Mouse (Mus musculus) neural tube, embryonic 14.5 days (tissue): ENCODE measurements around the gene Ccng2. TPM values are rescaled to one million over a fixed set of nuclear protein-coding genes. Genes with fewer than 3 reads are reported as not detected.
A peak's percentile ranks its signal among the peaks of the same experiment; 100 is the strongest.

Experiments
- ATAC-seq: fragments of 200-750 bp; cut with Nextera tagmentation; 2 replicates; pipeline ENCODE4 v1.8.0; 2017; ENCODE audit warnings: low read depth, mild to moderate bottlenecking, moderate TSS enrichment, moderate library complexity
- H3K27ac ChIP-seq: fragments of 300-500 bp; sonication (generic); 2 replicates; pipeline ENCODE4 v1.5.1; 2014; ENCODE audit warnings: low read depth, mild to moderate bottlenecking, control low read depth, low read length, moderate library complexity, mixed read lengths
- H3K27me3 ChIP-seq: fragments of 300-500 bp; sonication (generic); 2 replicates; pipeline ENCODE4 v1.6.1; 2014; ENCODE audit warnings: low read length; ENCODE audit not compliant: control insufficient read depth, insufficient read depth
- H3K36me3 ChIP-seq: fragments of 300-500 bp; sonication (generic); 2 replicates; pipeline ENCODE4 v1.6.1; 2014; ENCODE audit warnings: low read length, mixed read lengths; ENCODE audit not compliant: control insufficient read depth, insufficient read depth
- H3K4me1 ChIP-seq: fragments of 300-500 bp; sonication (generic); 2 replicates; pipeline ENCODE4 v1.6.1; 2014; ENCODE audit warnings: low read length; ENCODE audit not compliant: control insufficient read depth, insufficient read depth
- H3K4me2 ChIP-seq: fragments of 300-500 bp; sonication (generic); 2 replicates; pipeline ENCODE4 v1.6.1; 2014; ENCODE audit warnings: mild to moderate bottlenecking, low read depth, low read length, control low read depth
- H3K4me3 ChIP-seq: fragments of 300-500 bp; sonication (generic); 2 replicates; pipeline ENCODE4 v1.5.1; 2014; ENCODE audit warnings: low read depth, low read length, control low read depth, mixed read lengths
- H3K9ac ChIP-seq: fragments of 300-500 bp; sonication (generic); replicated peaks from 2 replicates; pipeline ENCODE4 v1.6.1; 2014; ENCODE audit warnings: low read depth, mild to moderate bottlenecking, control low read depth, low read length, mixed read lengths
- H3K9me3 ChIP-seq: fragments of 300-500 bp; sonication (generic); 2 replicates; pipeline ENCODE4 v1.6.1; 2016; ENCODE audit warnings: low read length; ENCODE audit not compliant: control insufficient read depth
- WGBS: fragments of 180-500 bp; shearing (Covaris S2); extraction: QIAGEN DNeasy Blood & Tissue Kit; methylation state at CpG from one replicate; pipeline ENCODE4 v1.1.7; 2014; 5-methylcytosine and 5-hydroxymethylcytosine counted together
- polyA plus RNA-seq: library from polyadenylated mRNA; unstranded; fragments of >200 nt; fragmentation: Nextera tagmentation; extraction: Ambion mirVana; gene quantifications from 2 replicates; pipeline ENCODE4 v1.2.1, GENCODE M21; 2014

Gene Ccng2
- polyA plus RNA-seq, 1 experiment from 2014 or later = 72.6 TPM

DNA sequence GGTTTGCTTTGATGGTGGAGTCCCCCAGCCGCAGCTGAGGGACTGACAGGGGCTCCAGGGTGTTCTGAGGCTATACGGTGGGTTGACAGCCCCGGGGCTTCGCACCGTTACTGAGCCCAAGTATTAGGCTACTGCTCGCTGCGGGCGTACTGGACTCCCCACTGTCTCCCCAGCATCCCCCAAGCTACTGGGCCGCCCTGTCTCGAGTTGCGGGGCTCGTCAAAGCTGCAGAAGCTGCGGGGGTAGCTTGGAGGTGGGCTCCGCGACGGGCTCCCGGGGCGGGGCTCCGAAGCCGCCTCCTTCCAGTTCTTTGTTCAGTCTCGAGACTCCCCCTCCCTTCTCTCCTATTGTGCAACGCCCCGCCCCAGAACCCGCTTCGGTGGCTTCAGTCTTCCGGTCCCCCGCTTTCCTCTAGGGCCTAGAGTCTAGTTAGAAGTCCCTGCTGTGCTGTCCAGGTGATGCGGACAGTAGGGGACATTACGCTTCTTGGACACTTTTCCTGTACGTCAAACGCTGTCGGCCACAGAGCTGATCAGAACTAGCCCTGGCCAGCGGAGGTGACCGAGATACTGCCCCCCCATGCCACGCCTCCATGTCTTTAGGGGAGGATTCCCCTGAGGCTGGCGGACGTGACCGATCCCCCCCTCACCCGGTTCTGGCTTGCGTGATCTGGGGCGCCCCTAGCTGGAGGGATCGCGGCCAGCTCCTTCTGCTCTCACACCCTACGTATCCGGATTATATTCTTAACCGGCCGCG, 972 bp downstream of the Ccng2 start:
- no peaks in the 10 kb centered on the region for H3K9me3 ChIP-seq
- peaks cover 12% of the 10 kb centered on the region for H3K4me1 ChIP-seq
- H3K27ac ChIP-seq = peak overlapping the region; percentile 95
- peak overlapping the region; percentile 87 for H3K4me3 ChIP-seq
- WGBS = under 1% methylated on average over 48 of the region's 48 CpGs
- H3K36me3 ChIP-seq = peaks cover 23% of the 10 kb centered on the region
- H3K4me2 ChIP-seq = peak overlapping the region; percentile 72
- H3K9ac ChIP-seq = peak overlapping the region; percentile 96
- ATAC-seq = peak; percentile 77
- H3K27me3 ChIP-seq = no peaks in the 10 kb centered on the region

- Histone ChIP-seq H3K36me3 (peaks cover 42% of the 10 kb centered on the region), H3K9ac (no peak overlapping the region), H3K4me1 (peaks cover 12% of the 10 kb centered on the region)
Measured at GRCm38 (mm10) chr5:93270095-93270494, 3.0 kb downstream of the Ccng2 start.

DNA sequence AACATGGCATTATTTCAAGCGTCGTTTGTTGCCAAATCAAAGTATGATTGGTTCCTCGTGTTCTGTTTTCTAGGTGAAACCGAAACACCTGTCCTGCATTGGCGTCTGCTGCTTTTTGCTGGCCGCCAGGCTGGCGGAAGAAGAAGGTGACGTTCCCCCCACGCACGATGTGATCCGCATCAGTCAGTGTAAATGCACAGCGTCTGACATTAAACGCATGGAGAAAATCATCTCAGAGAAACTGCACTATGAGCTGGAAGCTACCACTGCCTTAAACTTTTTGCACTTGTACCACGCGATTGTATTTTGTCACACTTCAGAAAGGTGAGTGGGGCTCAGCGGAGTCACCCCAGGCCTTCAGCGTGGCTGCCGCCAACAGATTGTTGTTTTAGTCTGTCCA, 3.7 kb downstream of the Ccng2 start:
- H3K27ac ChIP-seq = no peak overlapping the region

More at GRCm38 (mm10) chr5:93270095-93270494, 3.0 kb downstream of the Ccng2 start:
- Histone ChIP-seq H3K27ac (no peak overlapping the region), H3K9me3 (no peaks in the 10 kb centered on the region), H3K27me3 (no peaks in the 10 kb centered on the region), H3K4me2 (peak overlapping the region; percentile 33), H3K4me3 (no peak overlapping the region; the same call in 1 of the 2 replicates)
- WGBS = 29% methylated on average over 7 of the region's 7 CpGs
- no peak for ATAC-seq

GRCm38 (mm10) chr5:93282446-93283107, 15.5 kb downstream of the Ccng2 start:
- H3K9me3 ChIP-seq = no peaks in the 10 kb centered on the region
- H3K4me3 ChIP-seq = no peak overlapping the region
- no peak overlapping the region for H3K9ac ChIP-seq
- no peak overlapping the region for H3K27ac ChIP-seq
- H3K4me1 ChIP-seq = no peaks in the 10 kb centered on the region
- no peak for ATAC-seq
- no peaks in the 10 kb centered on the region for H3K27me3 ChIP-seq
- WGBS = 71% methylated on average over 14 of the region's 14 CpGs
- H3K4me2 ChIP-seq = no peak overlapping the region
- H3K36me3 ChIP-seq = peaks cover 2% of the 10 kb centered on the region; the same call in 1 of the 2 replicates

More for the DNA sequence above, 3.7 kb downstream of the Ccng2 start:
- no peak for ATAC-seq
- peaks cover 12% of the 10 kb centered on the region for H3K4me1 ChIP-seq
- H3K9me3 ChIP-seq = no peaks in the 10 kb centered on the region
- peaks cover 49% of the 10 kb centered on the region for H3K36me3 ChIP-seq
- H3K27me3 ChIP-seq = no peaks in the 10 kb centered on the region
- WGBS = 97% methylated on average over 18 of the region's 18 CpGs
- no peak overlapping the region for H3K9ac ChIP-seq
- no peak overlapping the region for H3K4me3 ChIP-seq
- no peak overlapping the region for H3K4me2 ChIP-seq

GRCm38 (mm10) chr5:93283109-93283508, 16.1 kb downstream of the Ccng2 start:
- WGBS = 81% methylated on average over 7 of the region's 7 CpGs
- Histone ChIP-seq H3K4me3 (no peak overlapping the region), H3K36me3 (no peaks in the 10 kb centered on the region; the same call in 1 of the 2 replicates), H3K4me2 (no peak overlapping the region), H3K27ac (no peak overlapping the region), H3K27me3 (no peaks in the 10 kb centered on the region), H3K9ac (no peak overlapping the region), H3K4me1 (no peaks in the 10 kb centered on the region), H3K9me3 (no peaks in the 10 kb centered on the region)
- ATAC-seq = no peak

- no peaks in the 10 kb centered on the region for H3K36me3 ChIP-seq
- H3K9ac ChIP-seq = no peak overlapping the region
- H3K27me3 ChIP-seq = no peaks in the 10 kb centered on the region
- no peak overlapping the region for H3K4me2 ChIP-seq
- no peak for ATAC-seq
- no peak overlapping the region for H3K4me3 ChIP-seq
- H3K4me1 ChIP-seq = no peaks in the 10 kb centered on the region
- no peaks in the 10 kb centered on the region for H3K9me3 ChIP-seq
- no peak overlapping the region for H3K27ac ChIP-seq
Measured at GRCm38 (mm10) chr5:93288553-93288952, 21.5 kb downstream of the Ccng2 start.

DNA sequence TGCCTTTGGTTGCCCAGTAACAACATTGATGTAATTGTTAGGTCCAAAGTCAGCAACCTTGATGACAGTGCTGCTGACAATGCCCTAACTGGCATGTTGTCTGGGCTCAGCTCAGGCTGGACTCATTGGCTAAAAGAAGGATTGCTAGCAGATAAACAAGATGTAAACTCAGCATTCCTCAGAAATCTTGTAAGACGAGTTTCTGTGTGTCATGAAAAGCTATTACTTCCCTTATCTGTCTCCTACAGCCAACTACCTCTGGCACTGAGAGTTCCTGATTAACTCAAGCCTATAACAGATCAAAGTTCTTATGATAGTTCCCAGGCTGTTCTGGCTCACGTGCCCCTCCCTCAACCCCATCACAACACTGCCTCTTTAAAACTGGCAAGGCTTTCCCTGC, 23.2 kb downstream of the Ccng2 start:
- WGBS = 64% methylated on average over 2 of the region's 2 CpGs
- H3K9me3 ChIP-seq = no peaks in the 10 kb centered on the region
- no peaks in the 10 kb centered on the region for H3K27me3 ChIP-seq
- H3K36me3 ChIP-seq = no peaks in the 10 kb centered on the region
- H3K27ac ChIP-seq = no peak overlapping the region
- H3K4me3 ChIP-seq = no peak overlapping the region
- no peak for ATAC-seq
- no peaks in the 10 kb centered on the region for H3K4me1 ChIP-seq
- no peak overlapping the region for H3K4me2 ChIP-seq
- no peak overlapping the region for H3K9ac ChIP-seq

DNA sequence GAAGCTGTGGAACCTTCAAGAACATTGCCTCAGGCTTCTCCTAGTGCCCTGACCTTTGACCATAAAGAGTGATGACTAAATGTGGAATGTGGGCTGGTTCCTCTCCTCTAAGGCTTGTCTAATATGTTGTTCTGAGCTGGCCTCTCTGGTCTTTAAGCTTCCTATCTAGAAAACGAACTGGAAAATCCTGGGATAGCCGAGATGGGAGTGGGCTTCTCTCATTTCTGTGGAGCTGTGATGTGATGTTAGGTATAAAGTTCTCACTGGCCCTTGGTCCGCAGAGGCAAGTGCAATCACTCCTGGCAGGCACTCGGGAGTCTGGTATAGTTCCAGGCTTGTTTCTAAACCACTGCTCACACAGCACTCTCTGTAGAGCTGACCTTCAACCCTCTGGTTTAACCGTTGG, 29.3 kb downstream of the Ccng2 start:
- no peak overlapping the region for H3K27ac ChIP-seq
- H3K9me3 ChIP-seq = no peaks in the 10 kb centered on the region
- H3K36me3 ChIP-seq = no peaks in the 10 kb centered on the region
- 85% methylated on average over 5 of the region's 5 CpGs for WGBS
- no peak overlapping the region for H3K9ac ChIP-seq
- H3K4me2 ChIP-seq = no peak overlapping the region
- H3K27me3 ChIP-seq = no peaks in the 10 kb centered on the region
- H3K4me3 ChIP-seq = no peak overlapping the region
- no peak for ATAC-seq
- H3K4me1 ChIP-seq = no peaks in the 10 kb centered on the region

- H3K4me2 ChIP-seq = no peak overlapping the region
- 85% methylated on average over 4 of the region's 4 CpGs for WGBS
- no peaks in the 10 kb centered on the region for H3K27me3 ChIP-seq
- no peaks in the 10 kb centered on the region for H3K4me1 ChIP-seq
- ATAC-seq = no peak
- H3K36me3 ChIP-seq = no peaks in the 10 kb centered on the region
- H3K27ac ChIP-seq = no peak overlapping the region
- H3K9me3 ChIP-seq = no peaks in the 10 kb centered on the region
- H3K9ac ChIP-seq = no peak overlapping the region
- no peak overlapping the region for H3K4me3 ChIP-seq
Measured at GRCm38 (mm10) chr5:93296754-93297153, 29.7 kb downstream of the Ccng2 start.
